Mouse (Mus musculus) lung, postnatal 10 days (tissue): ENCODE data around the gene Prnp.
A peak's percentile ranks its signal among the peaks of the same experiment; 100 is the strongest.

Experiments used
- DNase-seq: peaks from one replicate; pipeline ENCODE4 v3.0.0; 2021

Gene Prnp

DNA sequence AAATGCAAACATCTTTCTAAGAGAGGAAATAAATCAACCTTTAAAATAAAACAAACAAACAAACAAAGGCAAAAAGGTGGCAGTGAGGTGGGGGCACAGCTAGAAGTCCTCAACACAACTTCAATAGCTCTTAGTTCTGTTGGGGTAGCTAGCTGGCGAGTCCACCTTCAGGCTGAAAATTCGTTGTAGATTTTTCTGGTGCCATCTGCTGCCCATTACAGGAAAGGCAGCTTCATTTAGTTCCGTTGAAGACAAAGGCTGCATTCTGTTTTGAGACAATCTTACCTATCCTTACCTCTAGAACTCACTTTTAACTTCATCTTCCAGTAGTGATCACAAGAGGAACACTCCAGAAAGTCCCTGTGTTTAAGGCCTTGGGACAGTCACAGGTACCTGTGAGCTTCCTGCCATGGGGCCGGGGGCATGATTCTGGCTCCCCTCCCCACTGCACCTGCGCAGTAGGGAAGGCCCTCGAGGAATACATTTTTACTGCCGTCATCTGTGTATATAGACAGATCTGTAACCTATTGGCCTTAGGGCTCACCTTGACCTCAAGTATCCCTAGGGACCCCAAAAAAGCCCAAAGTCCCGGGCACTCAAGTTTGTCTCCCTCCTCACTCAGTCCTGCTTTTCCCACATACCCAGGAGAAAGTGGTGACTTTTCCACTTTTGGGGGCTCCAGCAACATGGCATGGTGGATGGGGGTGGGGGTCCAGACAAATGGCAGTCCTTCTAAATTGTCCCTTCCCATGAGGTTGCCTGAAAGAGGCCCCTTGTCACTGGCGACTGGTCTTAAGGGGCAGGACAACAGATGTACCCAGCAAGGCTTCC is 40.3 kb downstream of the Prnp start:
- peak; percentile 75 for DNase-seq

DNA sequence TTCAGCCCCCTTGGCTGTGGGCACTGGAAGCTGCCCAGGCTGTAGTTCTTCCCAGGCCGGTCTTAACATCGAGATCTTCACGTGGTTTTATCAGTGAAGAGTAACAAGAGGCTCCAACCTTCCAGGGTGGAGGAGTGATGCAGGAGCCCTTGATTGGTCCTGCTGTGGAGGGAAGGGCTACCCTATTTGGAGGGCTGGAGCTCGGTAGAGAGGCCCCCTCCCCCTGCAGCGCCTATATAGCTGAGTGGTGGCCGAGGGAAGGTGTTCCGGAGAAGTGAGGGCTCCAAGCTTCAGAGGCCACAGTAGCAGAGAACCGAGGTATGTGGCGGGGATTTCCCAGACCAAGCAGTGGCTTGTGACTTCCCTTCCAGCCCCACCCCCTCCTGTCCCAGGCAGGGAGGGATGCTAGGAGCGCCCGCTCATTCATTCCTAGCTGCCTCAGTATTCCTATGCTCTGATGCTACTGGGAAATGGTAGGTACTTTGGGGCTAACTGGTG is 40.9 kb downstream of the Prnp start, which contains the start of gene Prnd:
Gene Prnd, plus strand, starts transcription at position 264 of the 498 bp plus-strand sequence.
- no peak for DNase-seq

DNA sequence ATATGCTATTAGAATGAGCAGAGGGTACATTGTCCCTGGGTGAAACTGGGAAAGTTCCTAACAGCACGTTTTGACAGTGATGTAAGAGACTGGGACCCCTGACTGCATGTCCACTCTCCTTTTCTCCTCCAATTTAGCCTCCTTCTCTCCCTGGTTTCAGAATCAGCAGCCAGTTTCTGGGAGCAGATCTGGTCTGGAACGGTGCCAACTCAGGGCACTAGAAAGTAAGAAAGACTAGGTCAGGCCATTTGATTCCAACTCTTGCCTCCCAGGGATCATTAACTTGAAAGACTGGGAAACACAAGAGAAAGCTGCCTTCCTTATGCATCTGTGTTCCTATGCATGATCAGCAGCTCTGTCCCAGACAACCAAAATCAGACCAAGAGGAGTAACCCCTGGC is 42.7 kb downstream of the Prnp start:
- no peak for DNase-seq

DNA sequence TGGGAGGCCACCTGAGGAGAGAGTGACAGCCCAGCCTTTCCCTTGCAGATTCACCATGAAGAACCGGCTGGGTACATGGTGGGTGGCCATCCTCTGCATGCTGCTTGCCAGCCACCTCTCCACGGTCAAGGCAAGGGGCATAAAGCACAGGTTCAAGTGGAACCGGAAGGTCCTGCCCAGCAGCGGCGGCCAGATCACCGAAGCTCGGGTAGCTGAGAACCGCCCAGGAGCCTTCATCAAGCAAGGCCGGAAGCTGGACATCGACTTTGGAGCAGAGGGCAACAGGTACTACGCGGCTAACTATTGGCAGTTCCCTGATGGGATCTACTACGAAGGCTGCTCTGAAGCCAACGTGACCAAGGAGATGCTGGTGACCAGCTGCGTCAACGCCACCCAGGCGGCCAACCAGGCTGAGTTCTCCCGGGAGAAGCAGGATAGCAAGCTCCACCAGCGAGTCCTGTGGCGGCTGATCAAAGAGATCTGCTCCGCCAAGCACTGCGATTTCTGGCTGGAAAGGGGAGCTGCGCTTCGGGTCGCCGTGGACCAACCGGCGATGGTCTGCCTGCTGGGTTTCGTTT is 43.3 kb downstream of the Prnp start:
- no peak for DNase-seq

DNA sequence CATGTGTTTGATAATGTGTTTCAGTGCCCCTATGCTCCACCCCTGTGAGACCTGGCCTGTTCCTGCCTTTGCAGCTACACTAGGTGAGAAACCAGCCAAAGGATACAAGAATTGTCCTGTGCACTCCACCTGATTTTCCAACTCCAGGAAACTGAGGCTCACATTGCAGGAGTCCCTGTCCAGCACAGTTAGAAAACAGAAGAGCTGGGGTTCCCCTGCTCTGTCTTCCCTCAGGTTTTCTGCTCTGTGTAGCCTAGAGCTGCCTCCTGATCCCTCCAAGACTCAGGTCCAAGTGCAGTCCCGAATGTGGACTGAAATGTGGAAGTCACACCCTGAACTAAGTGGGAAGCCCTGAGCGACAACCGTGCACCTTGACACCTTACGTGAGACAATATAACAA is 44.0 kb downstream of the Prnp start:
- DNase-seq: no peak

GRCm38 (mm10) chr2:131954835-131955234 is 45.1 kb downstream of the Prnp start:
- peak; percentile 46 for DNase-seq

DNA sequence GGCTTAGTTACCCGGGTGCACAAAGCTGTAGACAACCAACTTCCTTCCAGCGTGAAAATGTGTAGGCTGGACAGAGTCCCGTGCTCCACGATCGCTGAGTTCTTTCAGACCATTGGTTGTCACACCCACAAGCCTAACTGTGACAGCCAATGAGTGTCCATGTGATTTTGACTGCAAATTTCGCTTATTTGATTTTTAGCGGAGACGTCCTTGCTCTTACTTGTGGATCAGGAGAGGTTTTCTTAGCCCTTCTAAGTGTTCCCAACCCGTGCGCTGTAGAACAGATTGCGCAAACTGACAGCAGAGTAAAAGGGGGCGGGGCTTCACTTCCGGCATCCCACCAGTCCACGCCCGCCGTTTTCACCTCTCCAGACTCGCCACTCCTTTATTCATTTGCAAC is 45.5 kb downstream of the Prnp start:
- DNase-seq: peak; percentile 69

DNA sequence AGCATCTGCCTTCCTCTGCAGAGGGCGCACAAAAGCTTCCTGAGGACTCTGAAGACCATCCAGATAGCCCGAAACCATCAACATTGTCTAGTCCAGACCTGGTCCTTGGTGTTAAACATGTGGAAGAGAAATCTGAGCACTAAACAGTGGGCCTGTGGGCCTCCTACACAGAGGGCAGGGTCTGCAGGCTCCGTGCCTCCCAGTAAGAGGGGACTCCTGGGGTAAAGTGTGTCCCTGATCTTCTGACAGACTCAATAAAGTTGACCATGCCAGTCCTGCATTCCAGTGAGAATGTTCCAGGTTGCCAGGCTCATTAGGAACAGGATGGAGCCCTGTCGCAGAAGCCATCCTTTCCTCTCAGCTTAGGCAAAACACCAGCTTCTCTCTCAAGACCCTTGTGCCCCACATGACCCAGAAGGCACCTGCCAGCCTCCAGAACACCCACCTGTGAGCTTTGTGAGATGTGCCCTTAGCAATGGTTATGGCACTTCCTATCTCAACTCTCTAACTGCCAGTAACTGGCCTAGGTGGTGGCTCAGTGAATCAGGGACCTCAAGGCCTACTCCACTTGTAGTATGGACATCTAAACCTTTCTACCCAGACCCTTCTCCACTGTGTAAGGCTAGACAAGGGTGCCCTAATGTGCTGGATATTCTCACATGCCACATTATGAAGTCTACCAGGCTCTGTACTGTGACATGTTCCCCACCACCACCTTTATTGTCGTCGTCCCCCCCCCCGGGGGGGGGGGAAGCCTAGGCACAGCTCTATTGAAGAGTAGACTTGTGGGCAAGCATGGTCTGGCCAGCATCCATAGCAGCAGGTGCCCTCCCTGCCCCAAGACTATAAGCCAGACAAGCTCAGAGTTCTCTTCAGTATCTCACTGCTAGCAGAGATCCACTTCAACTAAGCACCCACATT is 46.9 kb downstream of the Prnp start:
- DNase-seq: no peak

DNA sequence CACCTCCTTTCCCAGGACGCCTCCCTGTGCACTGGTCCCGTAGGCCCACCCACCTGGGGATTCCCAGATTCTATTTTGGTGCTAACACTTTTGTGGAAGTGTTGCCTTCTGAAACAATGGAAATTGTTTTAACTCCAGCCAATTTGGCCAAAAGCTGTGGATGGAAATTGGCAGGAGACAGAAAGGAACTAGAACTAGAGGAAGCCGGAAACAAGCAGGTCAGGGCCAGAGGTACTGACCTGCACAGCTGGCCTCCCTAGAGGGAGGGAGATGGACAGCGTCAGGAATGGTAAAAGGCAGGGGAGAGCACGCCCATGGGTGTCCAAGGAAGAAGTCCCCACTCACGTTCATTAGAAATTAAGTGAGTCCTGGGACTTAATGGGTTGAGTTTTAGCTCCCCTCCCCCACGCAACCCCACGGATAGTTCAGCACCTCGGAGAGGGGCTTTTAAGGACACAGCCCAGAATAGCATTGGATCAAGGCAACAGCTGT is 48.0 kb downstream of the Prnp start:
- no peak for DNase-seq

- DNase-seq: no peak
These were observed 51.9 kb downstream of the Prnp start for GRCm38 (mm10) chr2:131961671-131962070.

DNA sequence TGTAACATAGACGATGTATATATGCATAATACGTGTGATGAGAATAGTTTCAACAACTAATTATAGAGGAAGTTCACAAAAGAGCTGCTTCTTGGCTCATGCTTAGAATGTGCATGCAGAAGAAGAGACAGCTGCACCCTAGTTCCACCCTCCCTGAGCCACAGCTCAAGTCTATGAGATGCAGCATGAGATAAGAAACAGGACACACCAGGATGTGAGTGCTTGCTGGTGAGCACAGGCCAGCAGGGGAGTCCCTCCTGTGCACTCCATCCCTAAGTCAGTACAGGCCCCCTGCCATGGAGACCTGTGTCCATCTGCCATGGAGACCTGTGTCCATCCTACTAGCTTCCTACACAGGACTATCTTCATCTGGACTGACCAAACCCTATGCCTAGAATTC is 60.9 kb downstream of the Prnp start:
- DNase-seq: no peak

DNA sequence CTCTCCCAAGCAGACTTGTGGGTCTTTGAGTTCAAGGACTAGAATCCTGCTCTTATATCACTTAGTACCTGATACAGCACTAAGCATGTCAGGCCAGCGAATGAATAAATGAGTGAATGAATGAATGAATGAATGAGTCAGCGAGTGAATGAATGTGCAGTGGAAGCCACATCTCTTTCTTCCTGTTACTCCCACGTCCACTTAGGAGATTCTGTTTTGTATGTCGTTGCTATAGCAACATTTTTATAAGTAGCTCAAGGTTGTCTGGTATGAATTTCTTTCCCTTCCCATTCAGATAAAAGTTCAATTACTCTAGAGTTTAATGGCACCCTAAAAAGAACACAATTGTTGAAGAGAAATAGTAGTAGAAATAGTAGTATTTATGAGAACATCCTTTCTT is 61.4 kb downstream of the Prnp start:
- no peak for DNase-seq

- DNase-seq: no peak
These were observed 66.9 kb downstream of the Prnp start for GRCm38 (mm10) chr2:131976663-131977062.

DNA sequence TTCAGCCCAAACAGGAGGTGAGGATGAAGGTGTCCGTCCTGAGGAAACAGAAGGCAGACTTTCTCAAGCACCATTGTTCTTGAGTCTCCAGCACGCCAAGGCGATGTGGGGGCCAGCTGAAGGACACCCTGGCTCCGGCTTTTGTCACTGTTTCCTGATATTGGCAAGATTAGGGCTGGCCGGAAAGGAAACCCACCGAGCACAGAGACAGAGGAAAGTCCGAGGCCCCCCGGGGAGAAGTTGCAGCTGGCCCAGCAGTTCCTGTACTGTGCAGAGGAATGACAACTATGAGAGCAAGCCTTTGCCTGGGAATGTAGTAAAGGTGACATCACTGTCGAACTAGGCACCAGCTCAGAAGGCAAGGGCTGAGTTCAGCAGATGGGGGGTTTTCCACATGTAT is 71.1 kb downstream of the Prnp start:
- peak; percentile 65 for DNase-seq

GRCm38 (mm10) chr2:131982546-131983196 is 72.9 kb downstream of the Prnp start:
- peak; percentile 79 for DNase-seq

DNA sequence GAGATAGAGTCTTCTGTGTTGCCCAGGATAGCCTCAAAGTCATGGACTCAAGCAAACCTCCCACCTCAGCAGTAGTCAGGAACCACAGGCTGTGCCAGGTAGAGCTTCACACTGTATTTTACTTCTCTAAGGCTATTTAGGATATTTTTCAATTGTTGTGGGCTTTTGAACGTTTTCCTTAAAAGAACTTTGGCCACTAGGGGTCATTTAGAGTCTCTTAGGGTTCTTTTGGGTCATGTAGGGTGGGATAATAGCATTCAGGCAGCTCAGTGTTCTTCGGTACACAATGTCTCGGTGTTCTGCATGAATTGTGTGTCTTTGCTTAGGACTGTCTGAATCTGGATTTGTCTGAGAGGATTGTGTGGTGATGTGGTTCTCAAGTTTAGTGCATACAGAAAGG is 78.2 kb downstream of the Prnp start:
- DNase-seq: peak; percentile 1
